Mouse (Mus musculus): ENCODE data around the gene Iglon5. TPM values are rescaled to one million over a fixed set of nuclear protein-coding genes. Genes with fewer than 3 reads are reported as not detected.

Gene Iglon5
- polyA plus RNA-seq, 1 experiment, result not detected

GRCm38 (mm10) chr7:43438611-43439010 lies 51.3 kb downstream of the Iglon5 start:
- TF ChIP-seq GATA1 (IDR thresholded peaks at IDR 0.05; ENCODE audit: borderline replicate concordance, low read length), result no peak
- TF ChIP-seq FLI1 (IDR thresholded peaks at IDR 0.05; ENCODE audit: low read length), result no peak
- no peaks in the 10 kb centered on the region for H3K9me3 ChIP-seq
- H3K27me3 ChIP-seq (replicated peaks), result no peaks in the 10 kb centered on the region
- peaks cover 88% of the 10 kb centered on the region for H3K4me1 ChIP-seq
- peak overlapping the region; percentile 76 for H3K4me3 ChIP-seq (replicated peaks)
- no peaks in the 10 kb centered on the region for H3K36me3 ChIP-seq (replicated peaks; ENCODE audit: low read length)

- H3K4me1 ChIP-seq, result peaks cover 72% of the 10 kb centered on the region
These were observed 53.3 kb downstream of the Iglon5 start, which contains the start of gene Nkg7 for GRCm38 (mm10) chr7:43436341-43437255. Nkg7 (plus strand) TSS chr7:43437073.

GRCm38 (mm10) chr7:43434676-43435075 lies 55.2 kb downstream of the Iglon5 start:
- TF ChIP-seq GATA1 (IDR thresholded peaks at IDR 0.05; ENCODE audit: borderline replicate concordance, low read length) (no peak), FLI1 (IDR thresholded peaks at IDR 0.05; ENCODE audit: low read length) (no peak)
- no peaks in the 10 kb centered on the region for H3K27me3 ChIP-seq (replicated peaks)
- peak overlapping the region; percentile 21 for H3K4me3 ChIP-seq (replicated peaks)
- peaks cover 64% of the 10 kb centered on the region for H3K4me1 ChIP-seq
- peaks cover 5% of the 10 kb centered on the region for H3K36me3 ChIP-seq (replicated peaks; ENCODE audit: low read length)
- H3K9me3 ChIP-seq, result peaks cover 5% of the 10 kb centered on the region; the same call in 1 of the 2 replicates

More at GRCm38 (mm10) chr7:43436341-43437255, 53.3 kb downstream of the Iglon5 start, which contains the start of gene Nkg7:
- Histone ChIP-seq H3K36me3 (replicated peaks; ENCODE audit: low read length) (peaks cover 3% of the 10 kb centered on the region), H3K4me3 (replicated peaks) (peak within 1 kb of the TSS; percentile 76), H3K27me3 (replicated peaks) (no peaks in the 10 kb centered on the region), H3K9me3 (peaks cover 3% of the 10 kb centered on the region; the same call in 1 of the 2 replicates)
- no peak for TF ChIP-seq FLI1 (IDR thresholded peaks at IDR 0.05; ENCODE audit: low read length)
- no peak for TF ChIP-seq GATA1 (IDR thresholded peaks at IDR 0.05; ENCODE audit: borderline replicate concordance, low read length)

- peaks cover 61% of the 10 kb centered on the region for H3K4me1 ChIP-seq
- H3K27me3 ChIP-seq (replicated peaks), result no peaks in the 10 kb centered on the region
- TF ChIP-seq GATA1 (IDR thresholded peaks at IDR 0.05; ENCODE audit: borderline replicate concordance, low read length) (no peak), FLI1 (IDR thresholded peaks at IDR 0.05; ENCODE audit: low read length) (no peak)
These were observed 57.0 kb downstream of the Iglon5 start for GRCm38 (mm10) chr7:43432891-43433290.

GRCm38 (mm10) chr7:43429500-43429899 lies 60.4 kb downstream of the Iglon5 start:
- Histone ChIP-seq H3K4me1 (peaks cover 40% of the 10 kb centered on the region), H3K4me3 (replicated peaks) (no peak overlapping the region), H3K36me3 (replicated peaks; ENCODE audit: low read length) (peaks cover 5% of the 10 kb centered on the region), H3K27me3 (replicated peaks) (no peaks in the 10 kb centered on the region), H3K9me3 (peaks cover 5% of the 10 kb centered on the region; the same call in 1 of the 2 replicates)
- TF ChIP-seq FLI1 (IDR thresholded peaks at IDR 0.05; ENCODE audit: low read length), result no peak

More at GRCm38 (mm10) chr7:43432891-43433290, 57.0 kb downstream of the Iglon5 start:
- H3K4me3 ChIP-seq (replicated peaks), result no peak overlapping the region
- peaks cover 5% of the 10 kb centered on the region for H3K36me3 ChIP-seq (replicated peaks; ENCODE audit: low read length)
- peaks cover 5% of the 10 kb centered on the region; the same call in 1 of the 2 replicates for H3K9me3 ChIP-seq

GRCm38 (mm10) chr7:43427406-43427805 lies 62.5 kb downstream of the Iglon5 start, which contains the start of gene Lim2:
Lim2 (plus strand) TSS chr7:43427670.
- H3K9me3 ChIP-seq, result peaks cover 5% of the 10 kb centered on the region; the same call in 1 of the 2 replicates
- no peaks in the 10 kb centered on the region for H3K27me3 ChIP-seq (replicated peaks)
- peak within 1 kb of the TSS; percentile 78 for H3K4me3 ChIP-seq (replicated peaks)
- peaks cover 59% of the 10 kb centered on the region for H3K4me1 ChIP-seq
- TF ChIP-seq FLI1 (IDR thresholded peaks at IDR 0.05; ENCODE audit: low read length), result no peak
- no peak for TF ChIP-seq GATA1 (IDR thresholded peaks at IDR 0.05; ENCODE audit: borderline replicate concordance, low read length)
- peaks cover 5% of the 10 kb centered on the region for H3K36me3 ChIP-seq (replicated peaks; ENCODE audit: low read length)

- H3K4me3 ChIP-seq (replicated peaks), result no peak overlapping the region
- TF ChIP-seq FLI1 (IDR thresholded peaks at IDR 0.05; ENCODE audit: low read length) (no peak), GATA1 (IDR thresholded peaks at IDR 0.05; ENCODE audit: borderline replicate concordance, low read length) (no peak)
- H3K36me3 ChIP-seq (replicated peaks; ENCODE audit: low read length), result no peaks in the 10 kb centered on the region
- H3K27me3 ChIP-seq (replicated peaks), result no peaks in the 10 kb centered on the region
- peaks cover 46% of the 10 kb centered on the region for H3K4me1 ChIP-seq
- no peaks in the 10 kb centered on the region for H3K9me3 ChIP-seq
These were observed 65.8 kb downstream of the Iglon5 start for GRCm38 (mm10) chr7:43423991-43424625.

- Histone ChIP-seq H3K36me3 (replicated peaks; ENCODE audit: low read length) (no peaks in the 10 kb centered on the region), H3K4me1 (peaks cover 37% of the 10 kb centered on the region), H3K4me3 (replicated peaks) (peak overlapping the region; percentile 77), H3K27me3 (replicated peaks) (no peaks in the 10 kb centered on the region), H3K9me3 (no peaks in the 10 kb centered on the region)
- no peak for TF ChIP-seq GATA1 (IDR thresholded peaks at IDR 0.05; ENCODE audit: borderline replicate concordance, low read length)
- TF ChIP-seq FLI1 (IDR thresholded peaks at IDR 0.05; ENCODE audit: low read length), result no peak
These were observed 66.8 kb downstream of the Iglon5 start for GRCm38 (mm10) chr7:43422995-43423617.

Other genes starting within 250 kb of the Iglon5 start
- gene Zfp715, start 176.8 kb downstream of the Iglon5 start, polyA plus RNA-seq (2012; ENCODE audit: insufficient read depth, low replicate concordance), result 3.7 TPM in 1 of 2 replicates, not detected in the other
- 1.5 and 2.7 TPM in 2 replicates for gene Siglecf, start 138.7 kb downstream of the Iglon5 start, polyA plus RNA-seq (2012; ENCODE audit: insufficient read depth, low replicate concordance)
- 0.10 TPM in 1 of 2 replicates, not detected in the other for gene Siglecg, start 81.9 kb downstream of the Iglon5 start, polyA plus RNA-seq (2012; ENCODE audit: insufficient read depth, low replicate concordance)
- 1.4 and 9.3 TPM in 2 replicates for gene Lim2, start 62.4 kb downstream of the Iglon5 start, polyA plus RNA-seq (2012; ENCODE audit: insufficient read depth, low replicate concordance)
- 2.9 and 10.0 TPM in 2 replicates for gene Nkg7, start 53.0 kb downstream of the Iglon5 start, polyA plus RNA-seq (2012; ENCODE audit: insufficient read depth, low replicate concordance)
- not detected in 2 replicates for gene Cldnd2, start 49.3 kb downstream of the Iglon5 start, polyA plus RNA-seq (2012; ENCODE audit: insufficient read depth, low replicate concordance)
- 68.1 and 368 TPM in 2 replicates for gene Etfb, start 46.0 kb downstream of the Iglon5 start, polyA plus RNA-seq (2012; ENCODE audit: insufficient read depth, low replicate concordance)
- 0.75 TPM in 1 of 2 replicates, not detected in the other for gene Gm45233, start 45.9 kb downstream of the Iglon5 start, polyA plus RNA-seq (2012; ENCODE audit: insufficient read depth, low replicate concordance)
- 3.3 and 9.4 TPM in 2 replicates for gene Vsig10l, start 26.9 kb downstream of the Iglon5 start, polyA plus RNA-seq (2012; ENCODE audit: insufficient read depth, low replicate concordance)
- not detected in 2 replicates for gene 4931406B18Rik, start 15.9 kb upstream of the Iglon5 start, polyA plus RNA-seq (2012; ENCODE audit: insufficient read depth, low replicate concordance)
- 0.35 TPM in 1 of 2 replicates, not detected in the other for gene Cd33, start 54.4 kb upstream of the Iglon5 start, polyA plus RNA-seq (2012; ENCODE audit: insufficient read depth, low replicate concordance)
- not detected in 2 replicates for gene Zfp658, start 72.2 kb upstream of the Iglon5 start, polyA plus RNA-seq (2012; ENCODE audit: insufficient read depth, low replicate concordance)
- gene Zfp719, start 89.5 kb upstream of the Iglon5 start, polyA plus RNA-seq (2012; ENCODE audit: insufficient read depth, low replicate concordance), result 0.62 TPM in 1 of 2 replicates, not detected in the other
- gene Zfp819, start 117.1 kb upstream of the Iglon5 start, polyA plus RNA-seq (2012; ENCODE audit: insufficient read depth, low replicate concordance), result not detected in 2 replicates
- gene Ceacam18, start 144.6 kb upstream of the Iglon5 start, polyA plus RNA-seq (2012; ENCODE audit: insufficient read depth, low replicate concordance), result 0.86 TPM in 1 of 2 replicates, not detected in the other
- gene Siglece, start 170.1 kb upstream of the Iglon5 start, polyA plus RNA-seq (2012; ENCODE audit: insufficient read depth, low replicate concordance), result not detected in 2 replicates
- 6.6 and 15.5 TPM in 2 replicates for gene Ctu1, start 181.9 kb upstream of the Iglon5 start, polyA plus RNA-seq (2012; ENCODE audit: insufficient read depth, low replicate concordance)
- not detected in 2 replicates for gene Klk14, start 200.3 kb upstream of the Iglon5 start, polyA plus RNA-seq (2012; ENCODE audit: insufficient read depth, low replicate concordance)
- gene Klk13, start 222.5 kb upstream of the Iglon5 start, polyA plus RNA-seq (2012; ENCODE audit: insufficient read depth, low replicate concordance), result not detected in 2 replicates